Mouse (Mus musculus) lung, postnatal 4 days (tissue): ENCODE results near the gene Gm11756.
"Not testable (repeated sequence)": the region's sequence is repeated elsewhere in the genome, so short reads cannot be mapped to it uniquely, and the experiment has no call there.

Source experiments
- DNase-seq, 2 experiments: peaks; one replicate each; pipeline ENCODE4 v3.0.0; 2021

Gm11756 gene

GRCm38 (mm10) chr4:73920660-73921059 is at the start of gene Gm11756:
Gene Gm11756 (minus strand): TSS chr4:73920760.
- DNase-seq = not testable (repeated sequence)

- DNase-seq = no peak
Measured at GRCm38 (mm10) chr4:73950375-73950896, 29.9 kb upstream of the Gm11756 start, which contains the start of gene 2310002L09Rik. Gene 2310002L09Rik (minus strand): TSS chr4:73950846.

- DNase-seq = not testable (repeated sequence)
Measured at GRCm38 (mm10) chr4:73905853-73906252, 14.7 kb downstream of the Gm11756 start, which contains the start of gene Gm13871. Gene Gm13871 (minus strand): TSS chr4:73905953.

DNA sequence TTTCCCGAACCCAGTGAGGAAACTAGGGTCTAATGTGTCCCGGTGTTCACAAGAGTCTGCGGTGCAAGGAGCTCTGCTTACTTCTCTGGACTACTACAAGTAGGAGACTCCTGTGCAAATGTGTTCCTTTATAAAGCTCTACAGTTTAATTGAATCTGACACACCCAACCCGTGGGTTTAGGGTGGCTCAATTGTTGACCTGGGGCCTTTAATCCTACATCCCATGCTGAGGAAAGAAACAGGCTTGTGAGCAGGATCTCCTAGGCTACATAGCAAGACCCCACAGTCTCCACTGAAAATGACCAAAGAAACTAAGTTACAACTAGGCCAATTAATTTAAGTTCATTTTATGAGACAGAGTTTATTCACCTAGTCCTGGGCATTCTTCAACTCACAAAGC is 29.5 kb downstream of the Gm11756 start, which contains the start of gene Gm11757:
TSS of gene Gm11757 (minus strand) at position 101 of the 400 bp plus-strand sequence.
- not testable (repeated sequence) for DNase-seq

- not testable (repeated sequence) for DNase-seq
Measured at GRCm38 (mm10) chr4:73876166-73876565, 44.4 kb downstream of the Gm11756 start, which contains the start of gene Gm11758. Gene Gm11758 (minus strand): TSS chr4:73876266.
